Mouse (Mus musculus): ENCODE results near the gene Slc12a6.

- TF ChIP-seq CTCF (IDR thresholded peaks at IDR 0.05; ENCODE audit: borderline replicate concordance, control insufficient read depth, extremely low read depth, insufficient read depth, low read length, poor library complexity) (no peak), POLR2A (IDR thresholded peaks at IDR 0.05; ENCODE audit: control insufficient read depth, extremely low read depth, insufficient read depth, low read length, poor library complexity) (no peak)
These were observed 115.6 kb downstream of the Slc12a6 start for GRCm38 (mm10) chr2:112381219-112381618.
